Mouse (Mus musculus): ENCODE results near the gene Cyp26c1.

Gene Cyp26c1

GRCm38 (mm10) chr19:37685281-37685680 is at the start of gene Cyp26c1:
Gene Cyp26c1, plus strand, starts transcription at chr19:37685581.
- no peak for DNase-seq (ENCODE audit: low spot score in 2 of 2)

- DNase-seq (ENCODE audit: low spot score in 2 of 2) = no peak
Observed at GRCm38 (mm10) chr19:37647994-37648393, 37.4 kb upstream of the Cyp26c1 start.

- DNase-seq (ENCODE audit: low spot score in 2 of 2) = no peak
Observed at GRCm38 (mm10) chr19:37650526-37650925, 34.9 kb upstream of the Cyp26c1 start.

- DNase-seq (ENCODE audit: low spot score in 2 of 2) = no peak
Observed at GRCm38 (mm10) chr19:37654012-37654411, 31.4 kb upstream of the Cyp26c1 start.

DNA sequence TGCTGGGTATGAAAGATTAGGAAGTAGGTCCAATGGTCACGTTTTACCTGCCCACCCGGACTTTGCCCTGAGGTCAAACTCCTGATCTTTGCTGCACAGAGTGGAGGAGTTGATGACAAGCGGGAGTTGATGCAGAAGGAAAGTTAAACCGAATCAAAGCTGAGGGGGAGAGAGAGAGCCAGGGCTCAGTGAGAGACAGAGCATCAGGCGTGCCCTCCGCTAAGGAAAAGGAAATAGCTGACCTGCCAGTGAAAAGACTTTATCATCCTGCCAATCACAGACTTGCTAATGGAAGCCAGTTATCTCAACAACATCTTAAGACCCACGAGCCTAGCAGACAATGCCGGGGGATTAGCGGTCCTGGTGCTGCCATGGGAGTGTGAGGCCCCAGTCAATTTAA is 28.9 kb upstream of the Cyp26c1 start:
- DNase-seq (ENCODE audit: low spot score in 2 of 2) = no peak

DNA sequence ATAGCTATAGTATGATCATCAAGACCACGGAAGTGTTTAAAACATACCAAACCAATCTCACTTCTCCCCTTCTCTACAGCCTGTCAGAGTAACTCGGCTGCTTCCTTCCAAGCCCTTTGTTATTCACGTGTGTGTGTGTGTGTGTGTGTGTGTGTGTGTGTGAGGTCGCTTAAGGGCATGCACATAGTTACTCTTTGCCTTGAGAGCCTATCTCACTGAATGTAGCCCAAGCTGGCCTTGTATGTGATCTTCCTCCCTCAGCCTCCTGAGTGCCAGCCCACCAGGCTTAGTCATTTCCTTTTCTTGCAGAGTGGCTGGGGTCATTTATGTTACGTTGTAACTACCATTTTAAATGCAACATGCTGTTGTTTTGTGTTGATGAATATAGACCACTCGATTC is 20.1 kb upstream of the Cyp26c1 start:
- no peak for DNase-seq (ENCODE audit: low spot score in 2 of 2)

DNA sequence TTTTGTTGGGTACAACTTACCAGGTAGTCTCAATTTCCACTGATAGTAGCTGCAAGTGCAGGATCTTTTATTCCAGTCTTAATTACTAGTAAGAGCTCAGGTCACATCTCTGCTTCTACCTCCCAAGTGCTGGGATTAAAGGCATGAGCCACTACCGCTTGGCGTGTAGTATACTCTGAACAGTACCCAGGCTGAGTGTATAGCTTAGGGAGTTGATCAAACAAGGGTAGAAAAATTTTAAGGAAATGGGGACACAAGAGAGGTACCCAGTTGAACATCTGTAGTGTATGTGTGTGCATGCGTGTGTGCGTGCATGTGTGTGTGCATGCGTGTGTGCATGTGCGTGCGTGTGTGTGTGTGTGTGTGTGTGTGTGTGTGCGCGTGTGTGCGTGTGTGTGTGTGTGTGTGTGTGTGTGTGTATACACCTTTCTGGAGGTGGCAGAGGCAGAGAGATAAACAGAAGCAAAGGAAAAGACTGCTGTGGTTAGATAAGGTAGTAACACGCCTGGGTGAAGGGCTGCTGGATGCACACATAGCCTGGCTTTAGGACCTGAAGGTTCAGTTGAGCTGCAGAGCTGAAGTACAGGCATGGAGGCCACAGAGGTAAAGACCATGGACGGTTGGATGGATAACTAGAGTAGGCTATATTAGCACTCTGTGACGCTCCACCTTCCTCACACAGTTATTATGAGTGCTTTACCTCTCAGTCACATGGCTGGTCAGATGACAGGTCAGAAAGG is 17.4 kb upstream of the Cyp26c1 start:
- no peak for DNase-seq (ENCODE audit: low spot score in 2 of 2)

GRCm38 (mm10) chr19:37668657-37669056 is 16.7 kb upstream of the Cyp26c1 start:
- DNase-seq (ENCODE audit: low spot score in 2 of 2) = no peak

- no peak for DNase-seq (ENCODE audit: low spot score in 2 of 2)
Observed at GRCm38 (mm10) chr19:37669486-37669885, 15.9 kb upstream of the Cyp26c1 start.

DNA sequence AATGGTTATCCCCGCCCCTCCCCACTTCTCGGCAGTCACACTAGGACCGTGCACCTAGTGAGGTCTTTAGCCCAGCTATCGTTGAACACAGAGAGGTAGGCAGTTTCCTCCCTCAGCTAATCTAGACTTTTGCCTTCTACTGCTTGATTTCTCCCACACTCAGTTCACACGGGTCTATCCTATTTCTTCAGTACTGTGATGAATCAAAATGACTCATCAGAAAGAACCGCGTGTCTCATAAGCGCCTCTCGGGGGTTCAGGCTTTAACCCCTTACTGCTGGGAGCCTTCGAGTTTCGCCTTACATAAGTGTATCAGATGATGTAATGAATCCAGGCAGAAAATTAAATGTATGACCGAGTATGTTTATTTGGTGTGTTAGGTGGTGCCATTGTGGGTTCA is 12.0 kb upstream of the Cyp26c1 start:
- no peak for DNase-seq (ENCODE audit: low spot score in 2 of 2)

- no peak for DNase-seq (ENCODE audit: low spot score in 2 of 2)
Observed at GRCm38 (mm10) chr19:37686347-37686746, 966 bp downstream of the Cyp26c1 start.

GRCm38 (mm10) chr19:37686941-37687850 is 1.8 kb downstream of the Cyp26c1 start:
- no peak for DNase-seq (ENCODE audit: low spot score in 2 of 2)

GRCm38 (mm10) chr19:37689478-37689877 is 4.1 kb downstream of the Cyp26c1 start:
- DNase-seq (ENCODE audit: low spot score in 2 of 2) = no peak

GRCm38 (mm10) chr19:37690716-37691115 is 5.3 kb downstream of the Cyp26c1 start:
- DNase-seq (ENCODE audit: low spot score in 2 of 2) = no peak

- no peak for DNase-seq (ENCODE audit: low spot score in 2 of 2)
Observed at GRCm38 (mm10) chr19:37692879-37693278, 7.5 kb downstream of the Cyp26c1 start.

GRCm38 (mm10) chr19:37695146-37695545 is 9.8 kb downstream of the Cyp26c1 start:
- DNase-seq (ENCODE audit: low spot score in 2 of 2) = no peak

DNA sequence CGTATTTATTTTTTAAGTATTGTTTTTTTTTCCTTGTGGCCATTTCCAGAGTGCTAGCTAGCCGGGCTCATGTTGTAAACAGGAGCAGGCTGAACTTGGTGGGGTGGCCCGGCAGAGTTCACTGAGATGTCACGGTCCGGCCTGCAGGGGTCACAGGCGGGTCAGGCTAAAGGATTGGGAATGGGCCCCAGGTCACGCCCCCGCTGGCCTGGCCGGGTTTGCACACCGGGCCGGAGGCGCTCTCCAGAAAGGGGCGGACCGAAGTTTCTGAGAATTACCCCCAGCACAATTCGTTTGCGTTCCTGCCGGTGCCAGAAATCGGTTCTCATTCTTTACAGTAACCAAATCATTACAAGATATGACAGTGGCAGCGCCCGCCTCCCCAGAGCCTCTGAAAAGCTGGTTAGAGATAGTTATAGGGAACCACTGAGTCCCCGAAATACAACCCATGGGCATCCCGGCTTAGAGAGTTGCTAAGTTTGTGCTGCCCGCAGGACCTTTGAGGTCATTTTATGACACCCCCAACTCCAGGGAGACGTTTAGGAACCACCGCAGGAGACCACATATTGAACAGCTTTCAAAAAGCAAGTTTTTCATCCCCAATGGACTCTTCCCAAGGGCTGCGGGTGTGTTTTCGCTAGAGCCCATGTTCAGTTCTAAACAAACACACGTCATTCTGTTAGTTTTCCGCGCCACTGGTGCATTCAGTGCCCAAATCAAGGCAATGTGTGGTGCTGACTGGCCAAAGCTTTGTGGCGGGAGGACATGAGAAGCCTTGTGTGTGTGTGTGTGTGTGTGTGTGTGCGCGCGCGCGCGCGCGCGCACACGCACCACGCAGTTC is 10.6 kb downstream of the Cyp26c1 start:
- no peak for DNase-seq (ENCODE audit: low spot score in 2 of 2)

GRCm38 (mm10) chr19:37696603-37697334 is 11.4 kb downstream of the Cyp26c1 start:
- no peak for DNase-seq (ENCODE audit: low spot score in 2 of 2)

GRCm38 (mm10) chr19:37697335-37697636 is 11.9 kb downstream of the Cyp26c1 start:
- no peak for DNase-seq (ENCODE audit: low spot score in 2 of 2)

- no peak for DNase-seq (ENCODE audit: low spot score in 2 of 2)
Observed at GRCm38 (mm10) chr19:37697651-37698272, 12.4 kb downstream of the Cyp26c1 start, which contains the start of gene Cyp26a1. Gene Cyp26a1, plus strand, starts transcription at chr19:37697798.

Measured in cerebellum, postnatal 4 days (tissue).